Mouse (Mus musculus) adrenal gland (tissue): ENCODE data around the gene Gstm7.

Experiments used
- intact Hi-C: fragments of 180-260 bp; cut with DNase I; formaldehyde crosslinking; loops from one replicate; pipeline ENCODE4 v1.15.1; 2025

Gstm7 gene

GRCm38 (mm10) chr3:107887674-107888495 lies 43.7 kb downstream of the Gstm7 start:
- intact Hi-C loops = no loop called here

DNA sequence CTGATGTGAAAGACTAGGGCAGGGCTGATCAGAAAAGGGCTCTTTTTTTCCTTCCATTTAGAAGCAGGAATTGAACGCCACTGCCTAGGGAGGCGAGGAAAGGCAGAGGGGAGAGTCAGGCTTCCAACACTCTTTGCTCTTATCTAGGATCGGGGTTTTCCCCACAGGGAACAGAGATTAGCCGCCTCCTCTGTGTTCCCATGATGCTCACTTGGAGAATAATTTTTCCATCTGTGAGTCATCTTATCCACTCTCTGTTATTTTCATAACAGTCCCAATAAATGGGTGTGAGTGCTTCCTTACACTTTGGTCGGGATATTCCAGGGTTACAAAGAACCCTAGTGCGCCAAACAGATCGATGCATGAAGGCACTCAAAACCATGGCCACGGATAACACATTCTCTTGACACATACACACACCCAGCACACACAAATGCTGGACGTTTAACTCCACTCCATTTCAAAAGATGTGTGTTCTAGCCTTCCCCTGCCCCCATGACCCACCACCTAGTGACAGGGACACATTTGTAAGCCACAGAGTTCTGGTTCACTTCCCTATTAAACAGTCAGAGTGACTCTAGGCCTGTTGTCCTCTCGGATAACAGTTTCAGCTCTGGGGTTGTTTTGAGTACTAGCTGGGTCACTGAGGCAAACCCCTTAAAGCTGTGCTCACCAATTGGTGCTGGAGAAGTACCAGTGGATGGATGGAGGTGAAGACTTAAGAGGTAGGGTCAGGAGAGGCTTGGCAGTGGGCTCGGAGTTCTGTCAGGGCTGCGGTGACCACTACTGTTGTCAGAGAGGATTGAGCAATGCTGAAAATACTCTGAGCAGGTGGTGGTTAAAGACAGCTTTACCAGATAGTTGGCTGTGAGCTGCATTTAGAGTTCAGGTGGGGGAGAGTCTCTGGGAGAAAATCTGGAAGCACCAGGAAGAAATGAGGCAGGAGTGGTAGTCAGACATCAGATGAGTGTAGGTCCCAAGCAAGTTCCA lies 53.6 kb downstream of the Gstm7 start:
- intact Hi-C loops = no loop called here

- intact Hi-C loops = no loop called here
Measured at GRCm38 (mm10) chr3:107877005-107877404, 54.6 kb downstream of the Gstm7 start, which contains the start of gene Eps8l3. Gene Eps8l3 (plus strand): TSS chr3:107877229.
